Mouse (Mus musculus): ENCODE measurements at regions not wholly inside any gene's neighbourhood (a gene's known extent, or its start where the extent isn't known, plus 50 kb on each side); places are given as distances from the start of the nearest gene placed in this dataset.

DNA sequence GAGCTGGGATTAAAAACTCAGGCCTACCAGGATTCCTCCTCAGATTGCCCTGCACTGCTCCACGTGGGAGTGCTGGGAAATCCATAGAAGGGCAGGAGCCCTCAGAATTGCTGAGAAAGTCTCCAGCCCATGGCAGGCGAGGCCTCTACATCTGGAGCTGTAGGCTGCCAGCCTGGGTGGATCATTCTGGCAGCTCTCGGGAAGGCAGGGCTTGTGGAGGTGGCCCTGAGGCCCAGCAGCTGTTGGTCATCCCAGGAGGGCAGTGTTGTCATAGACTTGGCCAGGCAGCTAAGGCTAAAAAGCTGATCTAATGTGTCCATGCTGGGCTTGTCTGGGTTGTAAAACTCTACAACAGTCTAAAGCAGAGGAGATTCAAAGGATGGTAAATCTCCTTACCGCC is 101.6 kb upstream of the Aldh1a3 start:
- no peak overlapping the region for H3K4me2 ChIP-seq
- H3K36me3 ChIP-seq = no peaks in the 10 kb centered on the region
- peaks cover 10% of the 10 kb centered on the region for H3K4me1 ChIP-seq
- 65% methylated on average over 4 of the region's 4 CpGs for WGBS
- no peak overlapping the region for H3K9ac ChIP-seq
- no peak overlapping the region for H3K4me3 ChIP-seq
- no peak for ATAC-seq (ENCODE audit: extremely low read depth, insufficient number of reproducible peaks, low FRiP score, low TSS enrichment)
- no peaks in the 10 kb centered on the region for H3K27me3 ChIP-seq (replicated peaks)
- H3K9me3 ChIP-seq = no peaks in the 10 kb centered on the region
- H3K27ac ChIP-seq (replicated peaks) = no peak overlapping the region

DNA sequence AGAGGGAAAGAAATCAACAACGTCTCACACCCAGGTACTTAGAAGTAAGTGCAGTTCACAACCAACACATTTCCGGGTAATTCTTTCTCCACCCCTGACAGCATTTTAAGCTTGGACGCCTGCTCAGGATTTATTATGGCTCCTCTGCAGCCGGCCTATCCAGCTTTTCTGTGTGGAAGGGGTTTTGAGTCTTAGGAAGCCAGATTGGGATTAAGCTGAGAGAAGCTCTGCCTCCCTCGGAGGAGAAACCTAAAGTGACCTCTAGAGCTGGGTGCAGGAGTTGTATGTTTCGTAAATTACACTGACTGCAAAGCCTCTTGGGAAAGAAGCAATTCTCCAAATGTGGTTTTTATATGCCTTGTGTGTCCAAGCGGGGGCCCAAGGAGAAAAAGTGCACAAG is 96.6 kb upstream of the Aldh1a3 start:
- Histone ChIP-seq H3K4me1 (peaks cover 11% of the 10 kb centered on the region), H3K9ac (no peak overlapping the region), H3K27me3 (replicated peaks) (no peaks in the 10 kb centered on the region), H3K36me3 (no peaks in the 10 kb centered on the region), H3K4me3 (no peak overlapping the region), H3K27ac (replicated peaks) (no peak overlapping the region), H3K4me2 (no peak overlapping the region), H3K9me3 (no peaks in the 10 kb centered on the region)
- WGBS = 70% methylated on average over 7 of the region's 7 CpGs
- no peak for ATAC-seq (ENCODE audit: extremely low read depth, insufficient number of reproducible peaks, low FRiP score, low TSS enrichment)

DNA sequence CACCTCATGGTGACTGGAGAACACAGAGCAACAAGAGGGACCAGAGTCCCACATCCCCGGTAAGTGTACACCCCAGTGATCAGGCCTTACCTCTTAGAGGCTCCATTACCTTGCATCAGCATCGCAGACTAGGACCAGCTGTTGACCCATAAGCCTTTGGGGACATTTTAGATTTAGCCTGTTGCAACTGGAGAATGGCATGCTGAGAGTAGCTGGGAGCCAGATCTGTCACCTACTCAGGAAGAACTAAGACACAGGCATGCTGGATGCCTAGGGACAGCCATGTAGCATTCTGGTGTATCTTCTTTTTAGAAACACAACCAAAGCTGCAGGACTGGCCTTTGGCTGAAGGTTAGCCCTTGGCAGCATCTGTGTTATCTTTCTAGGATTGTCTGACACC is 94.2 kb upstream of the Aldh1a3 start:
- H3K27ac ChIP-seq (replicated peaks) = no peak overlapping the region
- ATAC-seq (ENCODE audit: extremely low read depth, insufficient number of reproducible peaks, low FRiP score, low TSS enrichment) = no peak
- no peaks in the 10 kb centered on the region for H3K27me3 ChIP-seq (replicated peaks)
- H3K9me3 ChIP-seq = no peaks in the 10 kb centered on the region
- peaks cover 11% of the 10 kb centered on the region for H3K4me1 ChIP-seq
- H3K4me2 ChIP-seq = no peak overlapping the region
- no peaks in the 10 kb centered on the region for H3K36me3 ChIP-seq
- H3K4me3 ChIP-seq = no peak overlapping the region
- no peak overlapping the region for H3K9ac ChIP-seq
- WGBS = 82% methylated on average over 2 of the region's 2 CpGs

DNA sequence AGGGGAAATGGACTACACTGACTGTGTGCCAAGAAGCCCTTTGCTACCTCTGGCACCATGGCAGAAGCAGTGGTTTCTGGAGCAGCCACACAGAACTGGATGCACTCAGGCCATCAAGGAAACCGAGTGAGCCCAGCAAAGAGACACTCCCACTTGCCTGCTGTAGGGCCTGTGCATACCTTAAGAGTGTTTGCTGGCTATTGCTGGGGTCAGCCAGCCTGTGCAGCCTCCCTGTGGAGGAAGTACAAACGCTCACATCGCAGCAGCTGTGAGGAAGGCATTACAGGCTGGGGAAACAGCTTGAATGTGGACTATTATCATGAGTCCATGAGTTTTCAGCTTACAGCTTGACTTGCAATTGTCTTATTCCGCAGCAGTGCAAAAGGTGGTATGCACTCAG is 88.8 kb upstream of the Aldh1a3 start:
- ATAC-seq (ENCODE audit: extremely low read depth, insufficient number of reproducible peaks, low FRiP score, low TSS enrichment) = no peak
- Histone ChIP-seq H3K4me2 (no peak overlapping the region), H3K36me3 (no peaks in the 10 kb centered on the region), H3K9ac (no peak overlapping the region), H3K27ac (replicated peaks) (no peak overlapping the region), H3K9me3 (peaks cover 10% of the 10 kb centered on the region; the same call in 1 of the 2 replicates), H3K4me3 (no peak overlapping the region), H3K4me1 (no peaks in the 10 kb centered on the region), H3K27me3 (replicated peaks) (no peaks in the 10 kb centered on the region)
- 43% methylated on average over 4 of the region's 4 CpGs for whole genome bisulfite sequencing

DNA sequence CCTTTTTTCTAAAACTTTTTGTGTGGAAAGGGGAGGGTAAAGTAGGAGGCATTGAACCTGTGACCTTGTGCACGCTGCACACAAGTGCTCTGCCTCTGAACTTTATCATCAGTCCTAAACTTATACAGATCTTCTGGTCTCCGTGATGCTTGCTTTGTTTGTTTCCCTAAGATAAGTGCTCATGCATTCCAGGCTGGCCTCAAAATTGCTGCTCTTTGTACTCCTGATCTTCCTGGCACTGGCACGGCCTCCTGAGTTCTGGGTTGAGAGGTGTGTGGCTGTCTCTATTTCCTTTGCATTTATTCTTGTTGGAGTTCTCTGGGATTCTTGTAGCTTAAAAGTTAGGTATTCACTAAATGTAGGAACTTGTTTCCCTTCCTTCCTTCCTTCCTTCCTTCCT is 86.1 kb upstream of the Aldh1a3 start:
- 10% methylated on average over 3 of the region's 3 CpGs for WGBS
- no peak for ATAC-seq (ENCODE audit: extremely low read depth, insufficient number of reproducible peaks, low FRiP score, low TSS enrichment)
- no peak overlapping the region for H3K9ac ChIP-seq

DNA sequence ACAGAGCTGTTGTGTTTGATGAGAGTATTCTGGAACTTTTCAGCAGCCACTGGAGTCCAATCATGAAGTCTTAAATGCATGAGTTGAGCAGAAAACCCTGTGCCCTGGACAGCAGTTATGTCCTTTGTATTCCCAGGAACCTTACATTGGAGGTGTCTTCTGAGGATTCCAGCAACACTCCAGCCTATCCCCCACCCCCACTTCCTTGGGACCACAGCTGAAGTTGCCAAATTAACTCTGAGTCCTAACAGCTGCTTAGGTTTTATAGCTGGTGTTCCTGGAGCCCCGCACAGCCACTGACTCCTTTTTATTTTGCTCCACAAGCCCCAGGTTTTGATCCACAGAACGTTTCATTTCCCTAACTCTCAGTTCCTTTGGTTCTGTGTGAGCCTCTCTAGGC is 78.4 kb upstream of the Aldh1a3 start:
- ATAC-seq (ENCODE audit: extremely low read depth, insufficient number of reproducible peaks, low FRiP score, low TSS enrichment) = no peak
- 61% methylated on average over 2 of the region's 2 CpGs for WGBS
- Histone ChIP-seq H3K9me3 (peaks cover 8% of the 10 kb centered on the region), H3K36me3 (no peaks in the 10 kb centered on the region), H3K4me1 (no peaks in the 10 kb centered on the region), H3K9ac (no peak overlapping the region), H3K27ac (replicated peaks) (no peak overlapping the region), H3K4me2 (no peak overlapping the region), H3K4me3 (no peak overlapping the region), H3K27me3 (replicated peaks) (no peaks in the 10 kb centered on the region)

More for the DNA sequence above, 86.1 kb upstream of the Aldh1a3 start:
- Histone ChIP-seq H3K27me3 (replicated peaks) (no peaks in the 10 kb centered on the region), H3K36me3 (no peaks in the 10 kb centered on the region), H3K4me2 (no peak overlapping the region), H3K27ac (replicated peaks) (no peak overlapping the region), H3K4me3 (no peak overlapping the region), H3K9me3 (peaks cover 11% of the 10 kb centered on the region; the same call in 1 of the 2 replicates), H3K4me1 (no peaks in the 10 kb centered on the region)

DNA sequence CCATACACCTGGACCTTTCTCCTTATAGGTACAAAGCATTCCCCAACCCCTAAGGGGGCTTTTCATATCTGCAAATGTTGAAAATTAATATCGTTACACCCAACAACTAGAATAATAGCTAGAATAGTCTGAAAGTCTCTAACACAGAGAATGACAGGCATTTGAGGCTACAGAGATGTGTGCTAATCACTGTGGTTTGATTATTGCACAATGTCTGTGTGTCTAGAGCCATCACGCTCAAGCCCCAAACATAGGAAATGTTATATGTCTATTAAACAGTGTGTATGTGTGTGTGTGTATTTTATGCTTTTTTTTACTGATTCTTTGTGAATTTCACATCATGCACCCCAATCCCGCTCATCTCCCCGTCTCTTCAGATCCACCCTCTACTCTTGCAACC is 77.2 kb upstream of the Aldh1a3 start:
- 0 out of 2 replicates have a peak, but pooled peaks cover 3% of the 10 kb centered on the region for H3K4me1 ChIP-seq
- H3K9ac ChIP-seq = no peak overlapping the region
- no peaks in the 10 kb centered on the region for H3K36me3 ChIP-seq
- H3K27me3 ChIP-seq (replicated peaks) = no peaks in the 10 kb centered on the region
- H3K4me3 ChIP-seq = no peak overlapping the region
- no peak overlapping the region for H3K27ac ChIP-seq (replicated peaks)
- H3K9me3 ChIP-seq = peaks cover 8% of the 10 kb centered on the region
- H3K4me2 ChIP-seq = no peak overlapping the region
- WGBS = 79% methylated on average over 4 of the region's 4 CpGs
- no peak for ATAC-seq (ENCODE audit: extremely low read depth, insufficient number of reproducible peaks, low FRiP score, low TSS enrichment)

DNA sequence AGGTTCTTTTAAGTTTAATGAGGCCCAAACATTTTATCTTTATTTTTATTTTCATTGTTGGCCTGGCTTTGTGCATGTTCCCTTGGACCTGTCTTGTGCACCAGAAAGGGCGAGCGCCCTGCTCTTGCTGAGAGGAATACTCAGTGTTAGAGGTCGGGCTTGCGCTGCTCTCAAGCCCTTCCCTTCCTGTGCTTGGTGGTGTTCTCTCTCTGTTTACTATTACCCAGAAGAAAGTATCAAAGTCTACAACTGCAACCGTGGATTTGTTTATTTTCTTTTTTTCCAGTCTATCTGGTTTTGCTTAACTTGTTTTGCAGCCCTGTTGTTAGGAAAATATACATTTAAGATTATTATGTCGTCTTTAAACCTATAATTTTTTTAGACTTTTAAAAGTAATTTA is 74.1 kb upstream of the Aldh1a3 start:
- no peaks in the 10 kb centered on the region for H3K27me3 ChIP-seq (replicated peaks)
- H3K4me3 ChIP-seq = no peak overlapping the region
- H3K36me3 ChIP-seq = no peaks in the 10 kb centered on the region
- ATAC-seq (ENCODE audit: extremely low read depth, insufficient number of reproducible peaks, low FRiP score, low TSS enrichment) = no peak
- H3K9ac ChIP-seq = no peak overlapping the region
- no peak overlapping the region for H3K27ac ChIP-seq (replicated peaks)
- H3K4me1 ChIP-seq = 0 out of 2 replicates have a peak, but pooled peaks cover 3% of the 10 kb centered on the region
- WGBS = 69% methylated on average over 6 of the region's 6 CpGs
- no peaks in the 10 kb centered on the region for H3K9me3 ChIP-seq
- H3K4me2 ChIP-seq = no peak overlapping the region

DNA sequence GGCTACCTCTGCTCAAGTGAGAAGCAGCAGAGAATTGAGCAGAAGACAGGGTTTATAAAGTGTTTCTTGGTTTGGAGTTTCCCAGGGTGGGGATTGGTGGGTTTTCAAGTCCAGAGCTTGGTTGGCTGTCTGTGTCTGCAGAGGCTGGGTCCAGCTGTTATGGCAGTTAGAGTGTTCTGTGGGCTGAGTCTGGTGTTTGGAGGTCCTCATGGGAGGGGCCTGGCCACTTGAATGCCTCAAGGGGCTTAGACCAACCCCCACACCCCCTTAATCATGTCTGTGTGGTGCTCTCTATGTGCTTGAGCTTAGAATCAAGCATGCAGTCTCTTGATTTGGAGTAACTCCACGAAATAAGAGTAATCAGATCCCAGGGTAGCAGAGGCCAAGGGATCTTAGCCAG is 70.2 kb upstream of the Aldh1a3 start:
- Histone ChIP-seq H3K9me3 (no peaks in the 10 kb centered on the region), H3K27me3 (replicated peaks) (no peaks in the 10 kb centered on the region), H3K9ac (no peak overlapping the region), H3K36me3 (no peaks in the 10 kb centered on the region), H3K27ac (replicated peaks) (no peak overlapping the region), H3K4me1 (0 out of 2 replicates have a peak, but pooled peaks cover 3% of the 10 kb centered on the region), H3K4me3 (no peak overlapping the region), H3K4me2 (no peak overlapping the region)
- ATAC-seq (ENCODE audit: extremely low read depth, insufficient number of reproducible peaks, low FRiP score, low TSS enrichment) = no peak
- 40% methylated on average over 1 of the region's 1 CpGs for WGBS

DNA sequence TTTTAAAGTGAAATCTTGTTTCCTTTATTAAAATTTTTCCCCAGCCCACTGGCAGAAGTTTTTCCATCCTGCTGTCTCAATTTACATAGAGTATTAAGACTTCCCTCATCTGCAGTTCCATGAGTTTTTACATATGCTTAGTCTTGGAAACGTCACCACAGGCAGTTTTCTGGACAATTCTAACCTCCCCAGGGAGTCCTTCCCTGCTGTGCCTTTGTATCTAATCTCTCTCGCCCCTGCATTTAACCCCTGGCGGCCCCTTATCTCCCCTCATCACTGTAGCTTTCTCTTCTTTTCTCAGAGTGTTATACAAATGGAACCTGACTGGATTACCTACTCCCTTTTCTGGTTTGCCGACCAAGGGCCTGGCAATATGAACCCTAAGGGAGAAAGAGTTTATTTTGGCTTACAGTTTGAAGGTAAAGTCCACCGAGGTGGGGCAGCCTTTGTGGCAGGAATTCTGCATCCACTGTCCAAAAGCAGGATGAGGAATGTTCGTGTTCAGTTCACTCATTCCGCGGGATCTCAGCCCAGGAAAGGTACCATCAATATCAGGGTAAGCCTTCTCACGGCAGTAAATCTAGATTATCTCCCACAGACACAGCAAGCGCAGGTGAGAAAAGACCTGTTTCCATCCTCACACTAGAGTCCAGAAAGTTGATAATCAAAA is 66.0 kb upstream of the Aldh1a3 start:
- Histone ChIP-seq H3K9me3 (peaks cover 4% of the 10 kb centered on the region; the same call in 1 of the 2 replicates), H3K9ac (no peak overlapping the region), H3K4me1 (no peaks in the 10 kb centered on the region), H3K36me3 (no peaks in the 10 kb centered on the region), H3K27me3 (replicated peaks) (no peaks in the 10 kb centered on the region), H3K4me3 (no peak overlapping the region), H3K4me2 (no peak overlapping the region), H3K27ac (replicated peaks) (no peak overlapping the region)
- 59% methylated on average over 10 of the region's 10 CpGs for WGBS
- no peak for ATAC-seq (ENCODE audit: extremely low read depth, insufficient number of reproducible peaks, low FRiP score, low TSS enrichment)

DNA sequence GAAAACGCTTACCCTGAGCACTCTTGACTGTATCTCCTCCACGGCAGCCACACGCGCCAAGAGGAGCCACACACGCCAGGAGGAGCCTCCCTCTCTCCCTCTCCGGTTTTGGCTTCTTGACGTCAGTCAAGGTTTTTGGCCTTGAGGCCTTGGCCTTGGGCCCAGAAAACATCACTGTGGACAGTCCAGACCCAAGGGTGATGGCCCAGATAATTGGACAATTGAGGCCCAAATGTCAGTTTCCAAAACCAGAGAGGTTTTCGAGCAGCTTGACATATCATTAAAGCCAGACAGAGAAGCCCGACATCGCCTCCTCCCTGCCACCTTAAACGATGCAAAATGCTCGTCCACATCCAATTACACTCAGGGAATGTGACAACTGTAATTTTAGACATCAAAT is 65.4 kb upstream of the Aldh1a3 start:
- Histone ChIP-seq H3K4me1 (no peaks in the 10 kb centered on the region), H3K4me3 (no peak overlapping the region), H3K27ac (replicated peaks) (no peak overlapping the region), H3K4me2 (no peak overlapping the region), H3K27me3 (replicated peaks) (no peaks in the 10 kb centered on the region), H3K9me3 (peaks cover 6% of the 10 kb centered on the region; the same call in 1 of the 2 replicates), H3K9ac (no peak overlapping the region), H3K36me3 (no peaks in the 10 kb centered on the region)
- ATAC-seq (ENCODE audit: extremely low read depth, insufficient number of reproducible peaks, low FRiP score, low TSS enrichment) = no peak
- WGBS = 81% methylated on average over 12 of the region's 12 CpGs

DNA sequence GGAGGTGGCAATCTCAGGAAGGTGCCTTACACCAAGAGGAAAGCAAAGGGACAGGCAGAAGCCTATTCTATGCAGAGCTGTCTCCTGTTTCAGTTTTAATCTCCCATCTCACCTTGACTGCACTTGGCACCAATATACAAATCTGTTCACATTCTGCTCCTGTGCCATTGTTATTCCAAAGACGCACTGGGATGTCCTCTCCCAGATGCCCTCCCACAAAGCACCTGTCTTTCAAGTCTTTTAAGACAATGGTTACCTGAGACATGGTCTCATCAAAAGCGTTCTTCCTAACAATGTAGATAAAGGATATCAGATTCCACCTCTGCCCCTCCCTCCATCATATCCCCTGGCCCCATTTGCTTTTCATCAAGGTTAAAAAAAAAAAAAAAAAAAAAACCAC is 64.2 kb upstream of the Aldh1a3 start:
- Histone ChIP-seq H3K27me3 (replicated peaks) (no peaks in the 10 kb centered on the region), H3K27ac (replicated peaks) (no peak overlapping the region), H3K4me1 (no peaks in the 10 kb centered on the region), H3K36me3 (no peaks in the 10 kb centered on the region), H3K4me3 (no peak overlapping the region), H3K9ac (no peak overlapping the region), H3K9me3 (peaks cover 6% of the 10 kb centered on the region; the same call in 1 of the 2 replicates), H3K4me2 (no peak overlapping the region)
- no peak for ATAC-seq (ENCODE audit: extremely low read depth, insufficient number of reproducible peaks, low FRiP score, low TSS enrichment)
- 71% methylated on average over 2 of the region's 2 CpGs for WGBS
